Comparison of ENCODE assay signal across 8 mouse cellular contexts in genomic region chr5:8797987-8798751, GRCm38 (mm10). TPM values are rescaled to one million over a fixed set of nuclear protein-coding genes. Genes with fewer than 3 reads are reported as not detected.
DNase-seq lines count a peak whose midpoint lies in the region; ATAC-seq and TF ChIP-seq lines count a peak whose summit lies in the region.

Gene Abcb1b (plus strand): TSS chr5:8798147.

- H3K4me3 ChIP-seq in lung, embryonic 14.5 days (ENCODE audit: low read depth, low read length): peak within 1 kb of the TSS; percentile 52
- peak within 1 kb of the TSS; percentile 55 for H3K4me3 ChIP-seq in neural tube, embryonic 15.5 days (replicated peaks)

- H3K9ac ChIP-seq in lung, embryonic 14.5 days: peak within 1 kb of the TSS; percentile 48
- peak within 1 kb of the TSS; percentile 51 for H3K9ac ChIP-seq in neural tube, embryonic 15.5 days (replicated peaks)

- H3K4me2 ChIP-seq in lung, embryonic 14.5 days: peak within 1 kb of the TSS; percentile 98
- peak within 1 kb of the TSS; percentile 97 for H3K4me2 ChIP-seq in neural tube, embryonic 15.5 days

- H3K36me3 ChIP-seq in lung, embryonic 14.5 days (ENCODE audit: insufficient read depth): no peaks in the 10 kb centered on the region
- no peaks in the 10 kb centered on the region for H3K36me3 ChIP-seq in neural tube, embryonic 15.5 days

- no peaks in the 10 kb centered on the region for H3K9me3 ChIP-seq in lung, embryonic 14.5 days (ENCODE audit: low read depth, low read length)
- no peaks in the 10 kb centered on the region for H3K9me3 ChIP-seq in neural tube, embryonic 15.5 days (replicated peaks)

- H3K4me1 ChIP-seq in lung, embryonic 14.5 days (ENCODE audit: insufficient read depth): no peaks in the 10 kb centered on the region
- peaks cover 5% of the 10 kb centered on the region; the same call in 1 of the 2 replicates for H3K4me1 ChIP-seq in neural tube, embryonic 15.5 days

- H3K27me3 ChIP-seq in lung, embryonic 14.5 days (ENCODE audit: insufficient read depth, low read length): no peaks in the 10 kb centered on the region
- 0 out of 2 replicates have a peak, but pooled peaks cover 5% of the 10 kb centered on the region for H3K27me3 ChIP-seq in neural tube, embryonic 15.5 days (replicated peaks)

- WGBS in lung, embryonic 14.5 days: under 1% methylated on average over 44 of the region's 48 CpGs
- under 1% methylated on average over 48 of the region's 48 CpGs for WGBS in neural tube, embryonic 15.5 days

- no peak for TF ChIP-seq CTCF in lung, embryonic 14.5 days (IDR thresholded peaks at IDR 0.05; ENCODE audit: low read depth)

- H3K27ac ChIP-seq in lung, embryonic 14.5 days (ENCODE audit: low read depth): no peak within 1 kb of the TSS
- H3K27ac ChIP-seq in neural tube, embryonic 15.5 days (replicated peaks): no peak within 1 kb of the TSS

- peak; percentile 93 for ATAC-seq in lung, embryonic 14.5 days (ENCODE audit: insufficient read depth)
- peak; percentile 93 for ATAC-seq in neural tube, embryonic 15.5 days (ENCODE audit: low FRiP score)

- peak; percentile 87 for DNase-seq in Muller cell, postnatal 12 days (ENCODE audit: inconsistent ontology term)
- peak; percentile 5 for DNase-seq in cerebellum, adult 8-10 months
- peak; percentile 34 for DNase-seq in forelimb bud, embryonic 11.5 days (ENCODE audit: low read depth, low spot score)
- peak; percentile 47 for DNase-seq in heart, postnatal 4 days
- peak; percentile 37 to 42 for DNase-seq in layer of hippocampus, adult 8-10 months (ENCODE audit: low spot score in 2 of 2)
- DNase-seq in lung, embryonic 14.5 days: peak; percentile 75
- DNase-seq in thymus, adult 18-20 months: peak; percentile 3 to 9

RNA-seq across cellular contexts. Expression of gene Abcb1b, which starts in this region (rescaled TPM):
- 1 to 10 TPM; 1.0 TPM for total RNA-seq in heart, postnatal 4 days (2021)
- 1 to 10 TPM; 4.0 to 8.6 (median 6.6) TPM for total RNA-seq in layer of hippocampus, adult 8-10 months (2022)
- 1.2 and 1.7 TPM in 2 replicates for polyA plus RNA-seq in lung, embryonic 14.5 days (2014; fragmentation: Nextera tagmentation; extraction: Ambion mirVana)
- 0.50 and 1.2 TPM in 2 replicates for polyA plus RNA-seq in neural tube, embryonic 15.5 days (2015; fragmentation: Nextera tagmentation; extraction: Ambion mirVana)

Comparison
In these comparisons a context has a peak if more than half of its experiments do, and no peak if none do; other contexts are left out.
1. DNase-seq: peak in every context shown above with its lines; median percentile 87 in Muller cell, postnatal 12 days; 75 in lung, embryonic 14.5 days; 47 in heart, postnatal 4 days; 40 in layer of hippocampus, adult 8-10 months; 34 in forelimb bud, embryonic 11.5 days; 6 in thymus, adult 18-20 months; 5 in cerebellum, adult 8-10 months.